Comparison of ENCODE assay signal across 19 mouse cellular contexts in the genomic region with DNA sequence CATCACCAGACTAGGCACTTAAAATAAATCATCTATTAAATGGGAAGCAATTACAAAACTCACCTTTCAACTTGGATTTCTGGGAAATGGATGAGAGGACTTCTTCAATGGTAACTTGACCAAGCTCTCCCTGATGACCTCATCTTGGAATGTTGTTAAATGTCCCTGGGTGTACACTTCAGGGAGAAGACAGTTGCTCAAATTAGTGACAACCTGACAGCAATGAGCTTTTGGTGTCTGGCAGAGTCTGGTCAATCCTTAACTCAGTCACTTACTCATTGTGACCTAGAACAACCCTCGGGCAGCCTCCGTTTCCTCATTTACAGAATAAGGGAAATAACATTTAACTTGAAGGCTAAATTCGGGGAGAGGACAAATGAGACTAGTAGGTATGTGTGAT.
DNase-seq lines count a peak whose midpoint lies in the region; ATAC-seq and TF ChIP-seq lines count a peak whose summit lies in the region.
"Had no signal": no experiment of that assay in that cellular context is flagged by ENCODE, and none has a peak within 500 bp of the region (broad histone marks: within the 10 kb centered on the region; RNA-seq: fewer than 3 reads in every experiment).

No protein-coding gene starts in this region.

- H3K4me3 ChIP-seq in kidney, adult 2 months (ENCODE audit: insufficient read depth, low read depth, low read length): no peak overlapping the region
- no peak overlapping the region for H3K4me3 ChIP-seq in liver, adult 2 months (ENCODE audit: insufficient read depth, low read depth, low read length)
- H3K4me3 ChIP-seq in brown adipose tissue, adult 24 weeks (ENCODE audit: insufficient read depth, low read depth, low read length): no peak overlapping the region
- H3K4me3 ChIP-seq in stomach, postnatal 0 days (ENCODE audit: low read depth, low read length): no peak overlapping the region
- no peak overlapping the region for H3K4me3 ChIP-seq in cerebellum, adult 2 months (replicated peaks; ENCODE audit: insufficient read depth, low read depth, low read length)
- H3K4me3 ChIP-seq: embryonic facial prominence, embryonic 13.5 days; forebrain, embryonic 12.5 days; heart, embryonic 10.5 days; hindbrain, embryonic 12.5 days had no signal

- TF ChIP-seq POLR2A in kidney, adult 2 months (IDR thresholded peaks at IDR 0.05; ENCODE audit: low read depth, low read length): no peak
- no peak for TF ChIP-seq POLR2A in liver, adult 2 months (IDR thresholded peaks at IDR 0.05; ENCODE audit: extremely low read depth, insufficient read depth, low read length)
- TF ChIP-seq POLR2A in cerebellum, adult 2 months (IDR thresholded peaks at IDR 0.05; ENCODE audit: borderline replicate concordance, insufficient read depth, low read length): no peak

- no peak overlapping the region for H3K4me2 ChIP-seq in stomach, postnatal 0 days (replicated peaks; ENCODE audit: low read depth)
- H3K4me2 ChIP-seq: embryonic facial prominence, embryonic 13.5 days; forebrain, embryonic 12.5 days; hindbrain, embryonic 12.5 days had no signal

- DNase-seq in kidney, adult 2 months: peak; percentile 85
- DNase-seq in kidney, postnatal 4 days: no peak
- DNase-seq in liver, adult 2 months (ENCODE audit: extremely low read depth, low read depth, low spot score): peak; percentile 73
- no peak for DNase-seq in liver
- no peak for DNase-seq in stomach, postnatal 0 days (ENCODE audit: low spot score)
- DNase-seq in cerebellum, adult 2 months: no peak
- DNase-seq: cerebellum, adult 11-12 months; cerebellum, adult 9-11 months; gastrocnemius, postnatal 36 days; heart, postnatal 10 days; heart, postnatal 4 days had no signal

- no peak for TF ChIP-seq CTCF in kidney, adult 2 months (conservative IDR thresholded peaks at IDR 0.05; ENCODE audit: insufficient read depth, insufficient read length, low read depth, low read length)
- TF ChIP-seq CTCF in liver, adult 2 months (IDR thresholded peaks at IDR 0.05; ENCODE audit: low read depth, low read length): no peak
- no peak for TF ChIP-seq CTCF in stomach, postnatal 0 days (IDR thresholded peaks at IDR 0.05; ENCODE audit: low read depth)
- no peak for TF ChIP-seq CTCF in cerebellum, adult 2 months (IDR thresholded peaks at IDR 0.05; ENCODE audit: borderline replicate concordance, insufficient read depth, low read depth, low read length)

- H3K36me3 ChIP-seq in kidney, adult 2 months (ENCODE audit: control insufficient read depth, insufficient read depth, low read length): no peaks in the 10 kb centered on the region
- H3K36me3 ChIP-seq in liver, adult 2 months (ENCODE audit: control insufficient read depth, insufficient read depth, low read length): no peaks in the 10 kb centered on the region
- H3K36me3 ChIP-seq in stomach, postnatal 0 days (ENCODE audit: control insufficient read depth, insufficient read depth, low read length): no peaks in the 10 kb centered on the region
- H3K36me3 ChIP-seq: embryonic facial prominence, embryonic 13.5 days; forebrain, embryonic 12.5 days; heart, embryonic 10.5 days; hindbrain, embryonic 12.5 days had no signal

- no peaks in the 10 kb centered on the region for H3K9me3 ChIP-seq in stomach, postnatal 0 days (ENCODE audit: control insufficient read depth, low read length)
- H3K9me3 ChIP-seq: embryonic facial prominence, embryonic 13.5 days; forebrain, embryonic 12.5 days; heart, embryonic 10.5 days; hindbrain, embryonic 12.5 days had no signal

- no peaks in the 10 kb centered on the region for H3K27me3 ChIP-seq in kidney, adult 2 months (replicated peaks; ENCODE audit: control insufficient read depth, insufficient read depth, low read length)
- no peaks in the 10 kb centered on the region for H3K27me3 ChIP-seq in liver, adult 2 months (ENCODE audit: control insufficient read depth, insufficient read depth, low read length)
- no peaks in the 10 kb centered on the region for H3K27me3 ChIP-seq in stomach, postnatal 0 days (ENCODE audit: control insufficient read depth, insufficient read depth, low read length)
- no peaks in the 10 kb centered on the region for H3K27me3 ChIP-seq in cerebellum, adult 2 months (ENCODE audit: control insufficient read depth, insufficient read depth, low read length)
- H3K27me3 ChIP-seq: embryonic facial prominence, embryonic 13.5 days; forebrain, embryonic 12.5 days; hindbrain, embryonic 12.5 days had no signal

- no peaks in the 10 kb centered on the region for H3K79me2 ChIP-seq in liver, adult 2 months (ENCODE audit: control insufficient read depth, insufficient read depth, low read length)

- H3K27ac ChIP-seq in kidney, adult 2 months (ENCODE audit: insufficient read depth, low read depth, low read length): peak overlapping the region; percentile 41
- peak overlapping the region; percentile 60 for H3K27ac ChIP-seq in liver, adult 2 months (replicated peaks; ENCODE audit: insufficient read depth, low read depth, low read length)
- H3K27ac ChIP-seq in brown adipose tissue, adult 24 weeks (replicated peaks; ENCODE audit: low read depth, low read length): peak overlapping the region; percentile 46
- 0 out of 2 replicates have a peak overlapping the region, but pooled peaks have one; percentile 13 for H3K27ac ChIP-seq in stomach, postnatal 0 days (replicated peaks)
- H3K27ac ChIP-seq in cerebellum, adult 2 months (ENCODE audit: insufficient read depth, low read length): no peak overlapping the region
- H3K27ac ChIP-seq: embryonic facial prominence, embryonic 13.5 days; forebrain, embryonic 12.5 days; heart, embryonic 10.5 days; hindbrain, embryonic 12.5 days had no signal

- ATAC-seq in stomach, postnatal 0 days (ENCODE audit: low FRiP score, low TSS enrichment): no peak
- no peak for ATAC-seq in frontal cortex, adult (ENCODE audit: low TSS enrichment)
- ATAC-seq: forebrain, embryonic 16.5 days; hindbrain, embryonic 16.5 days had no signal

- no peak for TF ChIP-seq EP300 in stomach, postnatal 0 days (optimal IDR thresholded peaks at IDR 0.05)

- peaks cover 9% of the 10 kb centered on the region; the same call in 1 of the 2 replicates for H3K4me1 ChIP-seq in kidney, adult 2 months (ENCODE audit: control insufficient read depth, insufficient read depth, low read length)
- H3K4me1 ChIP-seq in liver, adult 2 months (ENCODE audit: control insufficient read depth, insufficient read depth, low read length): peaks cover 14% of the 10 kb centered on the region
- no peaks in the 10 kb centered on the region for H3K4me1 ChIP-seq in brown adipose tissue, adult 24 weeks (ENCODE audit: control insufficient read depth, insufficient read depth, insufficient read length, low read length)
- no peaks in the 10 kb centered on the region for H3K4me1 ChIP-seq in stomach, postnatal 0 days (replicated peaks; ENCODE audit: control insufficient read depth, insufficient read depth)
- no peaks in the 10 kb centered on the region for H3K4me1 ChIP-seq in cerebellum, adult 2 months (ENCODE audit: control insufficient read depth, insufficient read depth, low read length)
- H3K4me1 ChIP-seq: embryonic facial prominence, embryonic 13.5 days; forebrain, embryonic 12.5 days; heart, embryonic 10.5 days; hindbrain, embryonic 12.5 days had no signal

- WGBS in kidney, adult 2 months: 42% methylated on average over 3 of the region's 3 CpGs
- 32% methylated on average over 3 of the region's 3 CpGs for WGBS in liver, adult 2 months
- 74% methylated on average over 3 of the region's 3 CpGs for WGBS in stomach, postnatal 0 days
- 94% methylated on average over 3 of the region's 3 CpGs for WGBS in cerebellum, adult 2 months

- H3K9ac ChIP-seq in liver, adult 2 months (ENCODE audit: low read depth, low read length): no peak overlapping the region
- no peak overlapping the region for H3K9ac ChIP-seq in stomach, postnatal 0 days (ENCODE audit: low read length)
- H3K9ac ChIP-seq: embryonic facial prominence, embryonic 13.5 days; forebrain, embryonic 12.5 days; hindbrain, embryonic 12.5 days had no signal

Comparison
In these comparisons a context has a peak if more than half of its experiments do, and no peak if none do; other contexts are left out.
1. DNase-seq: peak in kidney, adult 2 months (single experiment) and liver, adult 2 months (single experiment); none in kidney, postnatal 4 days (0 of 2), liver (single experiment), stomach, postnatal 0 days (single experiment) and cerebellum, adult 2 months (0 of 2).